In genomic region chr15:95956692-95957091, GRCm38 (mm10) we compare ENCODE assay signal across 21 mouse cellular contexts.
DNase-seq lines count a peak whose midpoint lies in the region; ATAC-seq lines count a peak whose summit lies in the region.
"Had no signal": no experiment of that assay in that cellular context is flagged by ENCODE, and none has a peak within 500 bp of the region (broad histone marks: within the 10 kb centered on the region; RNA-seq: fewer than 3 reads in every experiment).

No protein-coding gene starts in this region.

- no peaks in the 10 kb centered on the region for H3K4me1 ChIP-seq in limb, embryonic 10.5 days
- H3K4me1 ChIP-seq: forebrain, embryonic 10.5 days; forebrain, embryonic 12.5 days had no signal

- no peaks in the 10 kb centered on the region for H3K27me3 ChIP-seq in limb, embryonic 10.5 days (ENCODE audit: low read depth, poor library complexity, severe bottlenecking)
- H3K27me3 ChIP-seq: embryonic facial prominence, embryonic 13.5 days; embryonic facial prominence, embryonic 15.5 days; forebrain, embryonic 12.5 days had no signal

- 95% methylated on average over 3 of the region's 3 CpGs for WGBS in limb, embryonic 10.5 days

- H3K36me3 ChIP-seq in limb, embryonic 10.5 days: peaks cover 49% of the 10 kb centered on the region

- peak; percentile 49 for DNase-seq in 416B (ENCODE audit: low read depth)
- DNase-seq in cerebellum, adult 18-20 months: no peak
- DNase-seq in limb, embryonic 10.5 days (ENCODE audit: low spot score): no peak
- DNase-seq: adrenal gland, adult 2 months; adrenal gland, postnatal 10 days; adrenal gland, postnatal 25 days; cerebellum, adult 11 months; cerebellum, adult 2 months; cerebellum, adult 9-10 months; cerebellum, postnatal 10 days; cerebellum, postnatal 25 days; embryo, embryonic 11 days had no signal

- no peak overlapping the region for H3K4me3 ChIP-seq in limb, embryonic 10.5 days
- H3K4me3 ChIP-seq: embryonic facial prominence, embryonic 13.5 days; embryonic facial prominence, embryonic 15.5 days; erythroblast, embryonic 14.5 days; forebrain, embryonic 10.5 days; forebrain, embryonic 12.5 days had no signal

- no peak overlapping the region for H3K27ac ChIP-seq in limb, embryonic 10.5 days
- H3K27ac ChIP-seq: embryonic facial prominence, embryonic 13.5 days; embryonic facial prominence, embryonic 15.5 days; forebrain, embryonic 10.5 days; forebrain, embryonic 12.5 days had no signal

- no peaks in the 10 kb centered on the region for H3K9me3 ChIP-seq in limb, embryonic 10.5 days (replicated peaks)
- H3K9me3 ChIP-seq: embryonic facial prominence, embryonic 13.5 days; embryonic facial prominence, embryonic 15.5 days; forebrain, embryonic 10.5 days; forebrain, embryonic 12.5 days had no signal

- ATAC-seq in granulocyte monocyte progenitor cell, adult 5-6 weeks (replicated peaks; ENCODE audit: poor library complexity, severe bottlenecking): peak; percentile 43
- ATAC-seq in megakaryocyte progenitor cell, adult 5-6 weeks (replicated peaks; ENCODE audit: poor library complexity): peak; percentile 60
- ATAC-seq: forebrain, embryonic 14.5 days; forebrain, embryonic 16.5 days had no signal
